Mouse (Mus musculus) small intestine, adult 2 months (tissue): ENCODE data around the gene Cdk5r1.

ENCODE experiments used
- CTCF ChIP-seq: fragments of 200-500 bp; IDR thresholded peaks from 2 replicates; pipeline ENCODE4 v1.5.1; 2012; ENCODE audit warnings: low read depth, mild to moderate bottlenecking, control low read depth, inconsistent platforms, low read length, moderate library complexity, mixed read lengths; ENCODE audit not compliant: insufficient replicate concordance, insufficient read length; ENCODE audit errors: extremely low read depth
- POLR2A ChIP-seq: fragments of 200-500 bp; IDR thresholded peaks from 2 replicates; pipeline ENCODE4 v1.6.1; 2012; ENCODE audit warnings: low read depth, mild to moderate bottlenecking, control low read depth, inconsistent platforms, low read length, moderate library complexity

- TF ChIP-seq CTCF: no peak
- no peak for TF ChIP-seq POLR2A
Observed at GRCm38 (mm10) chr11:80515346-80515745, 38.5 kb downstream of the Cdk5r1 start.
